Mouse (Mus musculus) CD4-positive, CD25-positive, alpha-beta regulatory T cell, adult 2 months (primary cell): ENCODE measurements around the gene Gm10842.

Source experiments
- DNase-seq: peaks from one replicate; pipeline ENCODE4 v3.0.0-alpha.2; 2012; ENCODE audit warnings: low read depth, low spot score

The Gm10842 gene

DNA sequence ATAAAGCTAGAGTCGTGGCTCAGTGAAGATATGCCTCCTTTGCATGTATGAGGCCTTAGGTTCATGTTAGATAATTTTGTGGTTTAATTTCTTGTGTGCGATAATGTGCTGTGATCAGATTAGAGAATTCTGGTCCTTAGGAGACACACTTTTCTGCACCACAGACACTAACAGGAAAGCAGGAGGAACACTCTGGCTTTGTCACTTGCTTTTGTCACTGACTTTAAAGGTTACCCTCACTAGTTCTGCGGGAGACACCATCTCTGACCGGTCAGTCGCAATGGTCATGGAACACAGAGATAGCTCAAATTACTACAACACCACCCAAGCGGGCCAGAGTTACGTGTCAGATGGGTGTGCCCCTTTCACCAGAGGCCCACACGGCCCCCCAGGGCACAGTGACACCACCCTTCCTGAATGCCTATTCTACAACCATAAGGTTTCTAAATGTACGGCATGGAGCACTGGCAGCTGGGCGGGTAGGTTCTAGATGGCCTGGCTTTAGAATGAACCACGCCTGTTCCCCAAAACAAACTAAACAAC is 5.7 kb downstream of the Gm10842 start:
- DNase-seq: no peak

DNA sequence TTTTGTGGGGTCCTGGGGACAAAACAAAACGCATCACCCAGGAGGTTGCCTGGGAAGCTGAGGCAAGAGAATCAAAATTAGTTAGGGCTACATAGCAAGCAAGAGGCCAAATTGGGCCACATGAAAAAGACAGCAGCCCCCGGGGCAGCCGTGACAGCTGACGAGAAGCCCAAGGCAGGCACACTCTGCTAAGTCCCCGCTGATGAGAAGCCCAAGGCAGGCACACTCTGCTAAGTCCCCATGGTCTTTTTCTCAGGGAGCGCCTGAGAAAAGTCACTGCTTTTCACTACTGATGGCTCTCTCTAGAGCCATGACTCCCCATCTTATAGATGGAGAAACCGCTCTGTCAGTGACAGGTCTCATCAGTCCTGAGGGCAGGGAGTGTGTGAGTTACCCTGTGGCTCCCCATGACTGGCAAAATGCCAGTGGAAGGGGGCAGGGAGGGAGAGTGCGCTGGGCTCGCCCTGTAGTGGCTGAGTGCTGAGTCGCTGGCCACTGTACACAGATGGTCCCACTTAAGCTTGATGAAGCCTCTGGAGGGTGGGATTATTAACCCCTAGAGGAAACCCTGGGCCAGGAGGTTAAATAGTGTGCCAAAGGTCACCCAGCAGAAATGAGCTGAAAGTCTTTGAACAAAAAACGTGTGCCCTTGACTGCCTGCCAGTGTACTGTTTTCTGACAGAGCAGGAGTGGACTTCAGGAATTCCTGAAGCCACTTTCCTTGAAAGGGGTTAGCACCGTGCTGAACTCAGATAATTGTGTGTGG is 6.6 kb downstream of the Gm10842 start:
- no peak for DNase-seq

GRCm38 (mm10) chr11:105155915-105156314 is 9.2 kb downstream of the Gm10842 start:
- DNase-seq: no peak

DNA sequence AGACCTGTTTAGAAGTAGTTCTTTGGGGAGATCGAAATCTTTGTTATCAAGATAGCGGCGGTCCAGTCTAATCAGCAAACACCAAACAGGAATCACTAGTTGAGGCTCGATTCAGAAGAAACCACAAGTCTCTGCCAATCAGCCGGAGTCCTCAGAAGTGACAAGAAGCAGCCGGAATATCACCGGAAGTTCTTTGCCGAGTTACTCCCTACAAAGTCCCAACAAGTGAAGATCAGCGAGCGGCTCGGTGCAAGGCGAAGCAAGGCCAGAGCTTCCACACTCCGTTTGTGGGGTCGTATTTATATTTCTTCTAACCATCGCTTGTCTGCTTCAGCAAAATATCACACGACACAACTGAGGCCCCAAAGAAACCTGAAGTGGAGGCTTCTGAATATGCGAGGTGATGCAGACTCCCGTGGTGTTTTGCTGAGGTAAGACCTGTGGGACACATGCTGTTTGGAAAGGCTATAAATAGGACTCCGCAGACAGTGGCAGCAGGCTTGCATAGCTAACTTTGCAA is 10.1 kb downstream of the Gm10842 start:
- no peak for DNase-seq

DNA sequence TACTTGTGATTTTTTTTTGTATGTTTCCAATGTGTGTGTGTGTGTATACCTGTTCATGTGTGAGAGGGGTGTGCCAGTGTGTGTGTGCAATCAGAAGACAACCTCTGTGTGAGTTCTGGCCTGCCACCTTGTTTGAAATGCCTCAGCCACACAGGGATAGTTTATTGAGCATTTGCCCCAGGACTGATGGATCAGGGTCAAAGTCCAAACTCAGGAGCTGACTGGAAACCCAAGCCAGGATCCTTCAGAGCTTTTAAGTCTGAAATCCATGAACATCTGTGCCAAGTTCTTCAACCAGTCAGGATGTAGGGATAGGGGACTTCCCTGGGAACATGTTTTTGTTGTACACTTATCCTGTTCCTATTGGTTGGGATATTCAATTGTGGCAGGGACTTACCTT is 11.4 kb downstream of the Gm10842 start:
- DNase-seq: no peak

GRCm38 (mm10) chr11:105159673-105160360 is 13.1 kb downstream of the Gm10842 start:
- no peak for DNase-seq

GRCm38 (mm10) chr11:105161411-105161810 is 14.7 kb downstream of the Gm10842 start:
- no peak for DNase-seq

GRCm38 (mm10) chr11:105164516-105165510 is 18.1 kb downstream of the Gm10842 start:
- no peak for DNase-seq

GRCm38 (mm10) chr11:105166780-105167179 is 20.1 kb downstream of the Gm10842 start:
- no peak for DNase-seq

DNA sequence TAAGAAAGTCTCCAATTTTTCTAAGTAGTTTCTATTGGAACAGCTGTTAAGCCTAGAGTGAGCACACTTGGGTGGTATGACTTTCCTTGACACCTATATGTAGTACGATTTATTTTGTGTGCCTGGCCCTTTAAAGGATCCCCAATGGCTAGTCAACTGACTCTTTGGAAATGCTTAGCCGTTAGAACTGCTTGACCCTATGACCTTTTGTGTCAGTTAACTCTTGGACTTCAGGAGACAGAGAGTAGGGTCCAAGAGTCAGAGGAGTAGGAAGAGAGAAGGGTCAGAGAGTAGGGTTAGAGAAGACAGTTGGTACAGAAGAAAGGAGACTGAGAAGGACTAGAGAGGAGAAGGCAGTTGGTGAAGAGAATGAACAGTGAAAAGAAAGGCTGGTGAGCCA is 31.8 kb downstream of the Gm10842 start, which contains the start of gene Tlk2:
Tlk2 (plus strand) TSS at position 292 of the 400 bp plus-strand sequence.
- no peak for DNase-seq

- DNase-seq: no peak
Observed at GRCm38 (mm10) chr11:105179523-105179922, 32.8 kb downstream of the Gm10842 start.

DNA sequence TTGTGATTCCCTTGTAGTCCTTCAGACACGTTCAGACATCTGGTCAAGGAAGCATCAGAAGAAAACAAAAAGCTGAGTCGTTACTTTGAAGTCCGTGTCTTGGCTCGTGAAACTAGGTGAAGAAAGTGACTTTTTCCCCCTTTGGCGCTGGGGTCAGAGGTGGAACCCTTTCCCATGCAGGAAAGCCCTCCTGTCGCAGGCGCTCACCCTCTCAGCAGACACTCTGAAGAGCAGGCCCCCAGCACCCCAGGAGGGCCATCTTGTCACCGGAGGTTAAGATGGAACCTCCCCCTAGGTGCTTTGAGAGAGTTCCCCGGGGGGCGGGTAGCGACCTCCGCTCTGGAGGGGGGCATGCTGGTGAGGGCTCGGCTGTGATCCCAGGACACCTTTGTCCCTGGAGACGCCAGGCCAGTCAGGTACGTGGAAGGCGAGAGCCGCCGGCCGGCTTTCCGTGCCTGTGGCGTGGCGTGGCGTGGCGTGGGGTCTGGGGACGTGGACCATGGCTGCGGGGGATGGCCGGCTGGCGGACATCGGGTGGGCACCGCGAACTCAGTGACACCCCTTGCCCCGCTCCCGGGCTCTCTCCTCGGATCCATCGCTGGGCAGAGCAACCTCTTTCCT is 33.9 kb downstream of the Gm10842 start:
- peak; percentile 60 for DNase-seq

DNA sequence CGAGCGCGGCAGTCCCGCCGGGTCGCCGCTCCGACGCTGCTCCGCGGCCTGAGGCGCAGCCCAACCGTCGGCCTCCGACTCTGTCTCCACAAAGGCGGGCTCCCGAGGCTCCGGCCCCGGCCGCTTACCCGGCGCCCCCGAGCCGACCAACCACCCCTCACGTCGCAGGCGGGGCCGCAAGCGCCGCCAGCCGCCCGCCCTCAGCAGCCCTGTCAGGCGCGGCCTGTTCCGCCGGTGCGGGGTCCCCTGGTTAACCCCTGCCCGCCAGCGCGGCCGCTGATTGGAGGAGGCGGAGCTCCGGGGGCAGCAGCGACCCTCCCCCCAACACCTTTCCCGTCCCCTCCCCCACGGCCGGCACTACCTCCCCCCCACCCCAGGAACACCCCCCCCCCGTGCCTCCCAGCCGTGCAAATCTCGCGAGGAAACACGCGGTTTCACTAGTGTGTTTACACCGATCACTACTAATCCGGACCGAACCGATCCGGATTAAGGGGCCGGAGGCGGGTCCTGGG is 34.5 kb downstream of the Gm10842 start:
- peak; percentile 96 for DNase-seq

- DNase-seq: peak; percentile 63
Observed at GRCm38 (mm10) chr11:105181689-105182460, 35.2 kb downstream of the Gm10842 start.

- DNase-seq: no peak
Observed at GRCm38 (mm10) chr11:105182461-105182855, 35.8 kb downstream of the Gm10842 start.

- peak; percentile 37 for DNase-seq
Observed at GRCm38 (mm10) chr11:105184678-105185077, 38.0 kb downstream of the Gm10842 start.

DNA sequence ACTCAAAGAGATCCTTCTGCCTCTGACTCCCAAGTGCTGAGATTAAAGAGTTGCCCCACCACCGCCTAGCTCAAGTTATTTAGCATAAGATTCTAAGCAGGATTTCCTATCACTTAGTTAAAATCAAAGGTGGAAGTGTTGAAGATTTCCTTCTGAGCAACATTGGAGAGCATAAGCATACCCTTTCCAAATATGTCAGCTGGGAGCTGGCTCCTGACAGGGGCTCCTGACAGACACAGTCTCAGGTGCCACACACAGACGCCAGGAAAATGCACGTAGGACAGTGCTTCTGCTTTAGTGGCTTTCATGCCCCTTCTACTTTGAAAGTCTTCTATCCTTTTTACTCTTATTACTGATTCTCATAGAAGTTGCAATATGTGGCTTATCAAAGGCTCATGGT is 45.5 kb downstream of the Gm10842 start:
- DNase-seq: no peak
